ENCODE assay signal across 8 mouse cellular contexts in the genomic region with DNA sequence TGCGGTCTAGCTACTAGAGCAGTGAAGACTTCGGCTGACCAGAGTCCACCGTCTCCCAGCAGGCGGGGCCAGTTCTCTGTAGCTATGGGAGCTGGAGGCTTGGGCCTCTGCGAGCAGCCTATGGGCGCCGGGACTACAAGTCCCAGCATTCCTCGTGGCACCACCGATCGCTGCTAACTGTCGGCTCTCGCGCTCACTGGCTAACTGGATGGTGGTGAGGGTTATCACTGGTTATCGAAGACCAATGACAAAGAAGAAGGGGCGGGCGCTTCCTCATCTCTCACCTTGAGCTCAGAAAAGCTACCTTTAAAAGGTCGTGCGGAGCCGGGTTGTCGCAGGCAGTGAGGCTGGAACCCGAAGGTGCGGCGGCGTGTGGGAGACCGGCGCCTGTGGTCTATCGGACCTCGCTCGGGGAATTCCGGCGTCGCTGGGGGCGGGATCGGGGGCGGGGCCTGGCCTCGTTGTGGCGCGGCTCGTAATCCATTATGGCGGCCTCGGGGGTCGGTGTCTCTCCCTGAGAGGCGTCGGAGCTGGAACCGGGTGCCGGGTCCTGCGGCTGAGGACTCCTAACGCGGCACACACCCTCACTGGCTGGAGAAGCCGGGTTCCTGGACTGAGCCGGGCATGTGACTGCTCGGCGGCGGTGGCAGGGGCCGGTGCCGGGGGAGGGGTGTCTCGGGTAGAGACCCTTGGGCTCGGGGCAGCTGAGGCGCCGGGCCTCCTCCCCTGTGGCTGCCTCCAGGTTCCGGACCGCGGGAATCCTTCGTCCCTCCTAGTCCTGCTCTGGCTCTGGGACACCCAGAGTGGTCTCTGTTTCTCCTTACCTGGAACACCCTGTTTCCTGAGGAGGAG. TPM values are rescaled to one million over a fixed set of nuclear protein-coding genes. Genes with fewer than 3 reads are reported as not detected.
DNase-seq lines count a peak whose midpoint lies in the region; ATAC-seq lines count a peak whose summit lies in the region.

A gene (plus strand): TSS at position 303 of the 852 bp plus-strand sequence.

- peak; percentile 93 for DNase-seq in c-Kit-negative CD71-positive TER-119-positive erythroid progenitor cells, embryonic 14.5 days (ENCODE audit: low read depth, low spot score)
- DNase-seq in fibroblast of lung, adult 2 months (ENCODE audit: low read depth): peak; percentile 97
- peak; percentile 98 for DNase-seq in kidney, postnatal 14 days
- peak; percentile 95 for DNase-seq in liver, embryonic 13.5 days
- DNase-seq in neural tube, embryonic 10.5 days (ENCODE audit: extremely low spot score, low spot score): peak; percentile 96

- H3K36me3 ChIP-seq in heart, embryonic 14.5 days (ENCODE audit: control insufficient read depth, insufficient read depth, low read length): peaks cover 14% of the 10 kb centered on the region; the same call in 1 of the 2 replicates
- H3K36me3 ChIP-seq in liver, embryonic 13.5 days: 0 out of 2 replicates have a peak, but pooled peaks cover 7% of the 10 kb centered on the region
- no peaks in the 10 kb centered on the region for H3K36me3 ChIP-seq in stomach, embryonic 16.5 days (ENCODE audit: control insufficient read depth, insufficient read depth, low read length)

- under 1% methylated on average over 64 of the region's 64 CpGs for WGBS in heart, embryonic 14.5 days
- WGBS in liver, embryonic 13.5 days (ENCODE audit: insufficient replicate concordance): under 1% methylated on average over 64 of the region's 64 CpGs
- WGBS in stomach, embryonic 16.5 days: under 1% methylated on average over 63 of the region's 64 CpGs

- H3K27me3 ChIP-seq in heart, embryonic 14.5 days (ENCODE audit: control insufficient read depth, insufficient read depth, low read length): no peaks in the 10 kb centered on the region
- no peaks in the 10 kb centered on the region for H3K27me3 ChIP-seq in liver, embryonic 13.5 days
- H3K27me3 ChIP-seq in stomach, embryonic 16.5 days (ENCODE audit: control insufficient read depth, insufficient read depth, low read length): no peaks in the 10 kb centered on the region

- peak within 1 kb of the TSS; percentile 90 to 95 for H3K27ac ChIP-seq in heart, embryonic 14.5 days (replicated peaks in 1 of 2; ENCODE audit: control insufficient read depth in 1 of 2, insufficient read depth in 1 of 2, low read depth in 2 of 2, low read length in 2 of 2)
- peak within 1 kb of the TSS; percentile 93 for H3K27ac ChIP-seq in liver, embryonic 13.5 days
- peak within 1 kb of the TSS; percentile 96 for H3K27ac ChIP-seq in stomach, embryonic 16.5 days (ENCODE audit: low read length)

- peak within 1 kb of the TSS; percentile 80 for H3K4me2 ChIP-seq in heart, embryonic 14.5 days (ENCODE audit: low read length)
- peak within 1 kb of the TSS; percentile 91 for H3K4me2 ChIP-seq in liver, embryonic 13.5 days
- peak within 1 kb of the TSS; percentile 90 for H3K4me2 ChIP-seq in stomach, embryonic 16.5 days (ENCODE audit: low read depth, low read length)

- H3K9me3 ChIP-seq in heart, embryonic 14.5 days (ENCODE audit: control insufficient read depth, low read length): 0 out of 2 replicates have a peak, but pooled peaks cover 5% of the 10 kb centered on the region
- H3K9me3 ChIP-seq in liver, embryonic 13.5 days (replicated peaks): no peaks in the 10 kb centered on the region
- no peaks in the 10 kb centered on the region for H3K9me3 ChIP-seq in stomach, embryonic 16.5 days (replicated peaks; ENCODE audit: control insufficient read depth, low read length)

- peak within 1 kb of the TSS; percentile 66 to 88 for H3K4me3 ChIP-seq in heart, embryonic 14.5 days (ENCODE audit: control insufficient read depth in 1 of 2, insufficient read depth in 1 of 2, low read depth in 1 of 2, low read length in 2 of 2)
- peak within 1 kb of the TSS; percentile 100 for H3K4me3 ChIP-seq in liver, embryonic 13.5 days (replicated peaks)
- peak within 1 kb of the TSS; percentile 99 for H3K4me3 ChIP-seq in stomach, embryonic 16.5 days (replicated peaks; ENCODE audit: low read length)

- ATAC-seq in CD4-positive, CD25-positive, alpha-beta regulatory T cell, adult 4 months: peak; percentile 99
- ATAC-seq in heart, embryonic 14.5 days (ENCODE audit: insufficient number of reproducible peaks, insufficient read depth, low FRiP score, low read depth): peak; percentile 98
- peak; percentile 100 for ATAC-seq in liver, embryonic 13.5 days (ENCODE audit: low read depth)
- ATAC-seq in stomach, embryonic 16.5 days (ENCODE audit: insufficient read depth, low FRiP score): peak; percentile 99

- H3K4me1 ChIP-seq in heart, embryonic 14.5 days (ENCODE audit: control insufficient read depth in 2 of 2, insufficient read depth in 2 of 2, low read length in 2 of 2): peaks cover 4 to 29% of the 10 kb centered on the region in 2 experiments; a peak in 3 of 4 replicates
- H3K4me1 ChIP-seq in liver, embryonic 13.5 days (replicated peaks): peaks cover 46% of the 10 kb centered on the region
- peaks cover 16% of the 10 kb centered on the region; the same call in 1 of the 2 replicates for H3K4me1 ChIP-seq in stomach, embryonic 16.5 days (ENCODE audit: control insufficient read depth, insufficient read depth, low read length)

- H3K9ac ChIP-seq in heart, embryonic 14.5 days (ENCODE audit: low read length): peak within 1 kb of the TSS; percentile 98
- peak within 1 kb of the TSS; percentile 98 for H3K9ac ChIP-seq in liver, embryonic 13.5 days
- peak within 1 kb of the TSS; percentile 98 for H3K9ac ChIP-seq in stomach, embryonic 16.5 days (ENCODE audit: low read length)

RNA-seq across cellular contexts. Expression of the gene that starts here (rescaled TPM):
- polyA plus RNA-seq in CD4-positive, CD25-positive, alpha-beta regulatory T cell, adult 4 months (2017; shearing (Covaris generic)): 1 to 10 TPM; 6.9 to 8.2 TPM
- polyA plus RNA-seq in heart, embryonic 14.5 days (2014; fragmentation: Nextera tagmentation; extraction: Ambion mirVana): 27.8 and 28.9 TPM in 2 replicates
- polyA plus RNA-seq in liver, embryonic 13.5 days (2015; fragmentation: Nextera tagmentation; extraction: Ambion mirVana): 6.2 and 7.5 TPM in 2 replicates
- polyA plus RNA-seq in stomach, embryonic 16.5 days (2015; fragmentation: Nextera tagmentation; extraction: Ambion mirVana): 30.4 and 32.2 TPM in 2 replicates

Comparison
In these comparisons a context has a peak if more than half of its experiments do, and no peak if none do; other contexts are left out.
1. Peak in every context shown above with its lines: DNase-seq, ATAC-seq, H3K4me3 ChIP-seq and H3K27ac ChIP-seq.